Mouse (Mus musculus) kidney, adult 2 months (tissue): ENCODE measurements at regions not wholly inside any gene's neighbourhood (a gene's known extent, or its start where the extent isn't known, plus 50 kb on each side); places are given as distances from the start of the nearest gene placed in this dataset.

Experiments
- DNase-seq: peaks from one replicate; pipeline ENCODE4 v3.0.0; 2021
- H3K27ac ChIP-seq: fragments of 200-500 bp; 2 replicates; pipeline ENCODE4 v1.5.1; 2012; ENCODE audit warnings: low read depth, low read length, control low read depth, inconsistent platforms; ENCODE audit not compliant: insufficient read depth
- H3K27me3 ChIP-seq: fragments of 200-500 bp; replicated peaks from 2 replicates; pipeline ENCODE4 v1.6.1; 2012; ENCODE audit warnings: mild to moderate bottlenecking, moderate library complexity, low read length, inconsistent platforms; ENCODE audit not compliant: control insufficient read depth, insufficient read depth
- H3K36me3 ChIP-seq: fragments of 200-500 bp; 2 replicates; pipeline ENCODE4 v1.6.1; 2012; ENCODE audit warnings: mild to moderate bottlenecking, moderate library complexity, low read length, inconsistent platforms; ENCODE audit not compliant: control insufficient read depth, insufficient read depth
- H3K4me1 ChIP-seq: fragments of 200-500 bp; 2 replicates; pipeline ENCODE4 v1.6.1; 2011; ENCODE audit warnings: low read length; ENCODE audit not compliant: control insufficient read depth, insufficient read depth
- H3K4me3 ChIP-seq: fragments of 200-500 bp; 2 replicates; pipeline ENCODE4 v1.5.1; 2011; ENCODE audit warnings: mild to moderate bottlenecking, low read depth, low read length, control low read depth; ENCODE audit not compliant: insufficient read depth
- CTCF ChIP-seq: fragments of 200-500 bp; conservative IDR thresholded peaks from 2 replicates; pipeline ENCODE4 v1.5.1; 2011; ENCODE audit warnings: low read depth, mild to moderate bottlenecking, control low read depth, low read length, moderate library complexity, mixed read lengths; ENCODE audit not compliant: insufficient read depth, insufficient read length
- POLR2A ChIP-seq: fragments of 200-500 bp; IDR thresholded peaks from one replicate; pipeline ENCODE4 v1.6.1; 2011; ENCODE audit warnings: low read depth, low read length, control low read depth
- WGBS: fragments of 180-500 bp; shearing (Covaris S2); methylation state at CpG from one replicate; pipeline ENCODE4 v1.1.7; 2018; 5-methylcytosine and 5-hydroxymethylcytosine counted together

DNA sequence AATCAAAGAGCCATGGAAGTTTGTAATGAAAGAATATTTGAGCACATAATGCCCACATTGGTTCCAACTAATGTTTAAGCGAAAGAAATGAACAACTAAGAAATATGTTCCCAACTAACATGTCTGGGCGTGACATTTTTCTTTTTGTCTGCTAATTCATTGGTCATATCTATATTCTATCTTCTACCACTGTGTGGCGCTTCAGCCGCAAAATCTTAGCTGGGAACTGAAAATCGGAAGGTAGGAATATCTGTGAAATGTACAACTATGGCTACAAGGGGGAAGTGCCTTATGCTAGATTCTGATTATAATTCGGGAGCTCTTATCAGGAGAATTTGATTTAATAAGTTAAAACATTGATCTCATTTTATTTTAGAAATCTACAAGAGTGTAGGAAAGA lies 125.2 kb downstream of the Atxn7l3b start:
- no peak overlapping the region for H3K4me3 ChIP-seq
- H3K4me1 ChIP-seq, result no peaks in the 10 kb centered on the region
- DNase-seq, result peak; percentile 11
- TF ChIP-seq POLR2A (no peak), CTCF (0 out of 2 replicates have a peak, but pooled peaks have one; percentile 20)
- no peaks in the 10 kb centered on the region for H3K36me3 ChIP-seq
- WGBS, result 41% methylated on average over 6 of the region's 6 CpGs
- H3K27me3 ChIP-seq, result no peaks in the 10 kb centered on the region
- no peak overlapping the region for H3K27ac ChIP-seq

DNA sequence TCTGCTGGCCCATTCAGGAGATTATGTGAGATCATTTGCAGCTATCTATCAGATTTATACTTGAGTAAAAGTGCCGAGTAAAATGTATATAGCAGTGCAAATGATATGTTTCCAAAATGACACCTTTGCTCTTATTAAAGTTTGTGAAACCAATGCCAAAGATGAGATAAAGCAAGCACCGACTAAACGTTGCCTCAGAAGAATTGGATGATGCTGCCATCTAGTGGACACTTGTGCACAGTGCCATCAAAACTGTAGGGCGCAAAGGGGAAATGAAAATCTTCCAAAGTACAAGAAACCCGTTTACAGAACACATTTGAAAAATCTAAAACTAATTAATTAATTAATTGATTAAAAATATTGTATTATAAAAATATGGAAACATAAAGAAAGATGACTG lies 127.2 kb downstream of the Atxn7l3b start:
- H3K27me3 ChIP-seq, result no peaks in the 10 kb centered on the region
- 7% methylated on average over 5 of the region's 5 CpGs for WGBS
- H3K4me1 ChIP-seq, result no peaks in the 10 kb centered on the region
- H3K36me3 ChIP-seq, result no peaks in the 10 kb centered on the region
- peak; percentile 33 for DNase-seq
- TF ChIP-seq CTCF (peak; percentile 66), POLR2A (no peak)
- no peak overlapping the region for H3K4me3 ChIP-seq
- no peak overlapping the region for H3K27ac ChIP-seq

DNA sequence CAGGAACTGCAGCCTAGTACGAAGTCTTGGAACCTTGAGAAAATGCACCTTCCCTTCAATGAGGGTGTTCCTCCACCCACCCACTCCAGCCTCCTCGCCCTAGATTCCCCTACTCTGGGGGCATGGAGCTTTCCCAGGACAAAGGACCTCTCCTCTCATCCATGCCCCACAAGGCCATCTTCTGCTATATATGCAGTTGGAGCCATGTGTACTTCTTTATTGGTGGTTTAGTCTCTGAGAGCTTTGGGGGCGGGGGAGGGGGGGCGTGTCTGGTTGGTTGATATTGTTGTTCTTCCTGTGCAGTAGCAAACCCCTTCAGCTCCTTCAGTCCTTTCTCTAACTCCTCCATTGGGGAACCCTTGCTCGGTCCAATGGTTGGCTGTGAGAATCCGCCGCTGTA lies 130.2 kb downstream of the Atxn7l3b start:
- Histone ChIP-seq H3K27me3 (no peaks in the 10 kb centered on the region), H3K4me1 (peaks cover 3% of the 10 kb centered on the region; the same call in 1 of the 2 replicates), H3K4me3 (no peak overlapping the region), H3K36me3 (no peaks in the 10 kb centered on the region), H3K27ac (no peak overlapping the region)
- no peak for TF ChIP-seq POLR2A
- TF ChIP-seq CTCF, result no peak
- DNase-seq, result no peak
- 81% methylated on average over 7 of the region's 7 CpGs for WGBS

- 45% methylated on average over 4 of the region's 4 CpGs for WGBS
- no peak for DNase-seq
Measured at GRCm38 (mm10) chr10:112798090-112798489, 130.7 kb downstream of the Atxn7l3b start.

DNA sequence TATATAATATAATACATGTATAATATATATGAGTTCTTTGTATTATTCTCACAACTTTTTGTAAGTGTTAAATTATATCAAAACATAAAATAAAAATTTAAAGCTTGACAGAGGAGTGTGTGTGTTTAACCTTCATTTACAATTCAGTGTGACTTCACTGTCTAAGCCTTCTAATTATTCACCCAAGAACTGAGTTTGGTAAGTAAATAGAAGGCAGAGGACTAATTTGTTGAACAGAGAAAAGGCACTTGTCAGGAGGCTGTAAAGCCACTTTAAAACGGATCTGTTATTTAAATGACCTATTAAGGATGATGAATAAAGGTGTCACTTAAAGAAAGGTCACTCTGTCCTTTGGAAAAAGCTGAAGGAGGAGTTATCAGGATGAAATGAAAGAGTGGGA lies 132.9 kb downstream of the Atxn7l3b start:
- H3K4me1 ChIP-seq, result peaks cover 3% of the 10 kb centered on the region; the same call in 1 of the 2 replicates
- 13% methylated on average over 1 of the region's 1 CpGs for WGBS
- TF ChIP-seq CTCF (no peak), POLR2A (no peak)
- no peak for DNase-seq
- no peaks in the 10 kb centered on the region for H3K36me3 ChIP-seq
- no peak overlapping the region for H3K4me3 ChIP-seq
- no peaks in the 10 kb centered on the region for H3K27me3 ChIP-seq
- no peak overlapping the region for H3K27ac ChIP-seq

More at GRCm38 (mm10) chr10:112798090-112798489, 130.7 kb downstream of the Atxn7l3b start:
- peaks cover 3% of the 10 kb centered on the region; the same call in 1 of the 2 replicates for H3K4me1 ChIP-seq
- no peaks in the 10 kb centered on the region for H3K27me3 ChIP-seq
- no peak for TF ChIP-seq POLR2A
- TF ChIP-seq CTCF, result no peak
- H3K4me3 ChIP-seq, result no peak overlapping the region
- H3K36me3 ChIP-seq, result no peaks in the 10 kb centered on the region
- no peak overlapping the region for H3K27ac ChIP-seq

DNA sequence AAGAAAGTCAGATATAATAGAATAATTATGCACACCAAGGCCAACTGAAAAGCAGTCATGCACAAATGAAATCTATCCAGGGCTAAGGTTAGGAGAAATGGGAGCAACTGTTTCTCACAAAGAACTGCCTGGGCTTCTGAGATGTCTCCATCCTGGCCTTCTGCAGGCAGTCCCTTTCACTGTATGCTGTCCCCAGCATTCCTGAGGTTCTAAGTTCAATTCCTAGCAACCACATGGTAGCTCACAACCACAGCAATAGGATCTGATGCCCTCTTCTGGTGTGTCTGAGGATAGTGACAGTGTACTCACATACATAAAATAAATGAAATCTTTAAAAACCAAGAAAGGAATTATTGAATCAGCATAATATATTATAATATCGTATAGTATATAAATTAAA lies 133.3 kb downstream of the Atxn7l3b start:
- Histone ChIP-seq H3K4me3 (no peak overlapping the region), H3K27me3 (no peaks in the 10 kb centered on the region), H3K27ac (no peak overlapping the region), H3K36me3 (no peaks in the 10 kb centered on the region), H3K4me1 (peaks cover 3% of the 10 kb centered on the region; the same call in 1 of the 2 replicates)
- WGBS, result 91% methylated on average over 1 of the region's 1 CpGs
- TF ChIP-seq CTCF (no peak), POLR2A (no peak)
- DNase-seq, result no peak

DNA sequence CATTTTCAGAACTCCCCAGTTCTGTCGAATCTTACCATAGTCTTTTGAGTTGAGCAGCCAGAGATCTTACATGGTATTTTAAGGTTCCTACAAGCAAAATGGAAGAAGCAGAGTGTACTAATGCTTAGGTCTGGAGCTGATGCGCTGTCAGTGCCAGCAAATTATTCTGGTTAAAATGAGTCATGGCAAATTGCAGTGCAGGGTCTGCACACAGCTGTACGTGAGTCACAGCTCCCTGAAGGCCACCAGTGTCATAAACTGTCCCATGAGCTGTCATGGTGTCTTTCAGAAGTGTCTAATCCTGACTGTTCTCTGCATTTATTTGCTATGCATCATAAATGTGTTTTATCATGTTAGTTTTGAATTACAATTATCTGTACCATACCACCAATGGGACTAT lies 140.6 kb downstream of the Atxn7l3b start:
- 71% methylated on average over 3 of the region's 3 CpGs for WGBS
- H3K4me3 ChIP-seq, result no peak overlapping the region
- no peaks in the 10 kb centered on the region for H3K27me3 ChIP-seq
- no peak for DNase-seq
- no peaks in the 10 kb centered on the region for H3K4me1 ChIP-seq
- TF ChIP-seq CTCF, result no peak
- TF ChIP-seq POLR2A, result no peak
- no peak overlapping the region for H3K27ac ChIP-seq
- no peaks in the 10 kb centered on the region for H3K36me3 ChIP-seq
